Mouse (Mus musculus) E14TG2a.4 (cell line): ENCODE data around the gene Sephs2.

ENCODE experiments used
- CTCF ChIP-seq: conservative IDR thresholded peaks from 2 replicates; pipeline ENCODE4 v1.5.1; 2014; ENCODE audit warnings: low read length
- NANOG ChIP-seq: IDR thresholded peaks from 2 replicates; pipeline ENCODE4 v1.6.1; 2014; ENCODE audit warnings: borderline replicate concordance, low read length, mixed read lengths
- POU5F1 ChIP-seq: IDR thresholded peaks from 2 replicates; pipeline ENCODE4 v1.6.1; 2014; ENCODE audit warnings: low read length, borderline replicate concordance

DNA sequence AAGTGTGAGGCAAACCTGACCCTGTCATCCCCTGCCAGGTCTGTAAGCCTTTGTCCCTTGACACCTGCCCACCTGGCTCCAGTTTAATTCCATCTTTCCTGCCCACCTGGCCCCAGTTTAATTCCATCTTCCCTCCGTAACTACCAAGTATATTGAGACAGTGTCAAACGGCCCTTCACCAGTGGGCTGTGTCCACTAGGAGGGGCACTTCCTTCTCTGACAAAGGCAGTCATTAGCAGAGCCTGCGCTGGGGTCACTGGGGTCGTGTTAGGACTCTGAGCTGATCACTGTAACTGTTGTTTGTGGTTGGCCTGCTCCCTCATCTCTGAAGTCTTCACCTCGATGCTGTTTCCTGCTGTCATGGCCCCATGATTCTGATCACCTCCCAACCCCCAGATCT lies 48.2 kb upstream of the Sephs2 start:
- TF ChIP-seq CTCF (peak; percentile 21; the same call in 1 of the 2 replicates), POU5F1 (no peak), NANOG (no peak)
